Mouse (Mus musculus) 3134 (cell line): ENCODE measurements at regions not wholly inside any gene's neighbourhood (a gene's known extent, or its start where the extent isn't known, plus 50 kb on each side); places are given as distances from the start of the nearest gene placed in this dataset.
"Not testable (repeated sequence)": the region's sequence is repeated elsewhere in the genome, so short reads cannot be mapped to it uniquely, and the experiment has no call there.

Experiments
- DNase-seq: peaks from one replicate; pipeline ENCODE4 v3.0.0-alpha.2; 2011; ENCODE audit warnings: low spot score; ENCODE audit not compliant: insufficient read length; ENCODE audit errors: extremely low read depth

GRCm38 (mm10) chr10:25707951-25708350, 171.9 kb upstream of the Smlr1 start:
- DNase-seq: no peak

DNA sequence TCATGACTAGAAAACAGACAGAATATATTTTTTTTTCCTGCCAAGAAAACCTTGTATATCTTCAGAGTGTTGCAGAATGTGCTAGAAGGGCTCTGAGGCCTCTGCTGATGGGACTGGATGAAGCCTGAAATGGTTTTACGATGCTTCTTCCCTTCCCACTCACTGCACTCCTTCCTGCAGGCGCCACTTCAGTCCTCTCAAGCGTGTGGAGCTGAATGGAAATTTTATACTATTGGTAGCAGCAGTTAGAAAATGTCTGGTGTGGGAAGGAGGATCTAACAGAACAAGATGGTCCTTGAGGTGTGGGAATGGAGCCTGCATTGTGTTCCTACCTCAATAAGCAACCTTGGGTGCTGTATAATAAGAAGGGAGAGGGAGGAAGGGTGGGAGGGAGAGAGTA, 166.1 kb upstream of the Smlr1 start:
- no peak for DNase-seq

GRCm38 (mm10) chr10:25695798-25696197, 159.7 kb upstream of the Smlr1 start:
- no peak for DNase-seq

DNA sequence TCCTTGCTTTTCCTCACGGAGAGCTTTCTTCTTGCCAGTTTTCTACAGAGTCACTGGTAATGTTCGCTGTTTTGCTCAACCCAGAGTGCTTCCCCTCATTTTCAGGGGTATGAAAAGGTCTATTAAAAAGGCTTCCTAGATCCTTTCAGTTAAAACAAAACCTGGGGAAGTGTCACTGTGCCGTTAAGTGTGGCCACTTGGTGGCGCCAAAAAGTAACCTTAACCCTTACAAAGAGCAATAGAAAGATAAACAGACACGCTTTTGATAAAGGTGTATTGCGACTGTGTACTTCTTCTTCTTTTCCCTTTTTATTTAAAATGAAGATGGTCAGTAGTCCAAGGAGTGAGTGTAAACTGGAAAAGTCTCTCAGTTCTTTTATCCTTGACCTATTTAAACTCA, 145.2 kb upstream of the Smlr1 start:
- no peak for DNase-seq

DNA sequence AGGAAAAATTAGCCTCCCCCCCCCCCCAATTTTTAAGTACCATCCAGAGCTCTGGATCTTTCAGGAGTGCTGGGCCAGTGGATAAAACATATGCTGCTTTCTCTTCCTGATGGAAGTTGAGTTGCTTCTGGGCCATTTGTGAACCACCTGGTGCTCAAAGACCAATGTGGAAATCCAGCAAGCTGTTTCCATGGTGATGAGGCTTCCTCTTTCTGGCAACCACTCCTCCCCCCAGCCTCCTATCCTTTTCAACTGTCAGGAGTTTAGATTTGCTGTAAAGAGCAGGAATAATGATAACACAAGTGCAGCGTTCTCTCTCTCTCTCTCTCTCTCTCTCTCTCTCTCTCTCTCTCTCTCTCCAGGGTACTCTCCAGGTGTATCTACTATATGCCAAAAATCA, 141.8 kb upstream of the Smlr1 start:
- DNase-seq: no peak

GRCm38 (mm10) chr10:25675368-25675767, 139.3 kb upstream of the Smlr1 start:
- no peak for DNase-seq

DNA sequence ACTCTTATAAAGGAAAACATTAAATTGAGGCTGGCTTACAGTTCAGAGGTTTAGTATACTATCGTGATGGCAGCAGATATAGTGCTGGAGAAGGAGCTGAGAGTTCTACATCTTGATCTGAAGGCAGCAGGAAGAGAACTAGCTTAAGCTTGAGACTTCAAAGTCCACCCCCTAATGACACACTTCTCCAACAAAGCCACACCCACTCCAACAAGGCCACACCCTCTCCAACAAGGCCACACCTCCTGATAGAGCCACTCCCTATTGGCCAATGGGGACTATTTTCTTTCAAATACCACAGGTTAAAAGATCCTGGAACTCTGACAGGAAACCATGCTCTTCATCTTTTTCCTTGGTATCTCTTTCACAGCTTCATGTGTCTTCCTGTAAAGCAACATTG, 134.0 kb upstream of the Smlr1 start:
- no peak for DNase-seq

DNA sequence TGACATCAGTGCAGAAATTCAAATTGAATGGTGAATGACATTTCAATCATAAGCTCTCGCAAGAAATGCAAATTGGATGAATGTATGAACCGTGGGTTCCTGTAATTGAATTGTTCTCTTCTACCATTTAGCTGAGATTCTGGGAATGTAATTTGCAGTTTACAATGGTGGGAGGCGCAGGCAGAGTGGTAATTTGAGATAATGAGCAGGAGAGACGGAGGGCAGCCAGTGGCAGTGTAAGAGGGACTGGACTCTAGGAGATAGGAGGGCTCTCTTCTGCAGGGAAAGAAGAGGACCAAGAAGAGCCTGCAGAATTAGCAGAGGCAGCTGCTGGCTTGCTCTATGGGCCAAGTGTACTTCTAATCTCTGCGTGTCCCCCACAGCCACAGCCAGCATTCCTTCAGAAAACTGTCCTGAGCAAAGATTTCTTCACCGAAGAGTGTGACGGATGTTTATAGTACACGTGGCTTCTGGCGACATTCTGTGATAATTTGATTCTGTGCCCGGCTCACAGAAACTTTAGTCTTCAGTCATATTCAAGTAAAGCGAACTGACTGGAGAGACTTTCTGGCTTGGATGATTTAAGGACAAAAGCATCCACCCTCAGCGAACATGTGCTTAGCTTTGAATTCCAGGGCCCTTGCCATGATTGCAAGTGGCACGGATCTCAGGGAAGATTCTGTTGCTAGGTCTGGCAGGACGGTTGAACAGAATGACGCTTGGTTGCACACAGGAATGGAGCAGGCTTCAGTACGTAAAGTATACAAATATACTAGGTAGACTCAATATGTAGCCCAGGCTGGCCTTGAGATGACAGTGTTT, 116.9 kb upstream of the Smlr1 start:
- no peak for DNase-seq

- DNase-seq: no peak
Measured at GRCm38 (mm10) chr10:25647740-25648139, 111.7 kb upstream of the Smlr1 start.

GRCm38 (mm10) chr10:25643518-25643993, 107.5 kb upstream of the Smlr1 start:
- peak; percentile 29 for DNase-seq

GRCm38 (mm10) chr10:25642079-25642696, 106.1 kb upstream of the Smlr1 start:
- DNase-seq: no peak

DNA sequence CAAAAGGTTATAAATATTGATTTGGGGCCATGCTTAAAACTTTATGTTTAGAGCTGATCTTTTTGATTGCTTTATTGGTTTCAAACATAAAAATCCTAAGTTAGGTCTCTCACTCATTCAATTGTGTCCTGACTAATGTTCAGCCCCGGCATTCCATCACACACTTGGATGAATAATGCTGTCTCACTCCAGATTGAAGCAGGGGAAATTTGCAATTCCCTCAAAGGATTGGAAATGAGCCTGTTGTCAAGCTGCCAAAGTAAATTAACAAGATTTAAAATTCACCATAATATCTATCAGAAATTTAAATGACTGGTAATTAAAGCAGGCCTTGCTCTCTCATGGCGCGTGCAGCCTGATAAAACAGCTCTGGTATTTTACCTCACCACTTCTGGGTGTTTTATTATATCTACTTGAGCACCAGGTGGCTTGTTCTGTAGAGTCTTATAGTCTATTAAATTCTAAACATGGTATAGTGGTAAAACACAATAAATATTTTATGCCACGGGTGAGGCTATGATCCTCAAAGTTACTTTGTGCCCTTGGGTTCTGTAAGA, 97.1 kb upstream of the Smlr1 start:
- no peak for DNase-seq

DNA sequence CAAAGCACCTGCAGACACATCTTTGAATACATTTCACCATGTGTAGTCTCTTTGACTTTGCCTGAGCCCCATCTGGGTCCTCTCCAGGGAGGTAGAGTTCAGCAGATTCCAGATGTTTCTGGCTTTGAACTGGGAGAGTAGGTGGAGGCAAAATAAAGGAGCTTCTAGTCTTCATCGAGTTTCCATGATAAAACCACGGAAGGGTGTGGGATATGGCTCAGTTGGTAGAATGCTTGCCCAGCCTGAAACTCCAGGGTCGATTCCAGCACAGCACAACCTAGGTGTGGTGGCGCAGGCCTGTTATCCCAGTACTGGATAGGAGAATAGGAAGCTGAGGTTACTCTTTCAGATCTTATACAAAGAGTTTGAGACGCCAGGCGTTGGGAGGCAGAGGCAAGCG, 96.2 kb upstream of the Smlr1 start:
- DNase-seq: no peak

GRCm38 (mm10) chr10:25622585-25622984, 86.5 kb upstream of the Smlr1 start:
- no peak for DNase-seq

DNA sequence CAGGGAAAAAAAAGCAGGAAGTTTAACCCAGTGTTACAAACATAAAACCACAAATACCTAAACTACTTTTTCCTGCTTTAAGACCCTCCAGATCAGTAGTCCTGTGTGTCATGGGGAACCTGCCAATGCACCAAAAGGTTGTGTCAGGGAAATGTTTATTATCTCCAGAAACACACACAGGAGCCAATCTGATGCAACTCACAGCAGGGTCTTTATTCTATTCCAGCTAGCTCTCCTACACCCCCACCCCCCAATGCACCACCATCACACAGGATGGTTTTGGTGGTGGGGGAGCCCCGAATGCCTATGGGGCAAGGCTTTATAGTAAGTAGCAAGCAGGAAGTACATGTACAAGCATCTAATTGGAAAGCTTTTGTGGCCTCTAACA, 85.7 kb upstream of the Smlr1 start:
- DNase-seq: not testable (repeated sequence)

GRCm38 (mm10) chr10:25620939-25621746, 85.1 kb upstream of the Smlr1 start:
- DNase-seq: no peak

DNA sequence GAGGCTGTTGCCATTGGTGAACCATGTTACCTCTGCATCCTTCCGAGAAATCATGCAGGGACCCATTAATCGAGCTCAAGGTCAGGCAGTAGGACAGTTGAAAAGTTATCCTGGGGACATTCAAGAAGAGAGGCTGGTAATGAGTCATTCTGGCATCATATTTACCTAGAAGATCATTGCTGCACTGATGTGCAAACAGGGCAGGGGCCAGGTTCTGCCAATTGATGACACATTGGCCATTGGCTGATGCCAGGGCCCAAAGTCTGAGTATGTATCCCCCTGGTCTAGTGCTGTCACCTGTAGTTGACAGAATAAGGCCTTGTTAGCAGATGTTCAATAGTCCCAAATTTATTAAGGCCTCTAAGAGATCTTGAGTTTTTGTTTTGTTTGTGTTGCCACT, 83.6 kb upstream of the Smlr1 start:
- no peak for DNase-seq

GRCm38 (mm10) chr10:25601471-25601870, 65.4 kb upstream of the Smlr1 start:
- no peak for DNase-seq

DNA sequence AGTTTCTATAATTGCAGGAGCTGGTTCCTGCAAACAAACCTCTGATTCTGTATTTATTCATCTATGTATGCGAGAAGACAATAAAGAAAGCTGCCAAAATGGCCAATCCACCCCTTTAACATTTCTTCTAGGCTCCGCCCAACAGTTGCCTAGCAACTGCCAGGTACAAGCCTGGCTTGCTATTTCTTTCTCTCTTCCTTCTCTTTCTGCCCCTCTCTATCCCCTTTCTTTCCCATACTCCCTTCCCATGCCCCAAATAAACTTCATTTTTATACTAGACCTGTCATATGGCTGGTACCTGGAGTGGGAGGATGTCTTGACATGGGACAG, 53.2 kb upstream of the Smlr1 start:
- no peak for DNase-seq

GRCm38 (mm10) chr10:25588611-25589315, 52.7 kb upstream of the Smlr1 start:
- no peak for DNase-seq
